Mouse (Mus musculus) granulocyte monocyte progenitor cell, adult 5-6 weeks (primary cell): Measurements from ENCODE around the gene Kpna2. TPM values are rescaled to one million over a fixed set of nuclear protein-coding genes. Genes with fewer than 3 reads are reported as not detected.

Experiments
- ATAC-seq: replicated peaks from 2 replicates; pipeline ENCODE4 v1.8.0; 2016; ENCODE audit warnings: mild to moderate bottlenecking, moderate TSS enrichment, inconsistent platforms; ENCODE audit not compliant: poor library complexity, severe bottlenecking
- total RNA-seq, 2 experiments: library from RNA; stranded (forward) in 1 of 2; stranded (reverse) in 1 of 2; fragments of 200-712, 200-1000 nt in 1 of 2; fragments of >200 nt in 1 of 2; fragmentation: Nextera tagmentation in 1 of 2; gene quantifications; 2 replicates each; pipeline ENCODE4 v1.2.3; 2014 to 2017

The Kpna2 gene
- total RNA-seq (2014; fragmentation: Nextera tagmentation) (103 and 134 TPM in 2 replicates), total RNA-seq (2017) (261 and 287 TPM in 2 replicates)

DNA sequence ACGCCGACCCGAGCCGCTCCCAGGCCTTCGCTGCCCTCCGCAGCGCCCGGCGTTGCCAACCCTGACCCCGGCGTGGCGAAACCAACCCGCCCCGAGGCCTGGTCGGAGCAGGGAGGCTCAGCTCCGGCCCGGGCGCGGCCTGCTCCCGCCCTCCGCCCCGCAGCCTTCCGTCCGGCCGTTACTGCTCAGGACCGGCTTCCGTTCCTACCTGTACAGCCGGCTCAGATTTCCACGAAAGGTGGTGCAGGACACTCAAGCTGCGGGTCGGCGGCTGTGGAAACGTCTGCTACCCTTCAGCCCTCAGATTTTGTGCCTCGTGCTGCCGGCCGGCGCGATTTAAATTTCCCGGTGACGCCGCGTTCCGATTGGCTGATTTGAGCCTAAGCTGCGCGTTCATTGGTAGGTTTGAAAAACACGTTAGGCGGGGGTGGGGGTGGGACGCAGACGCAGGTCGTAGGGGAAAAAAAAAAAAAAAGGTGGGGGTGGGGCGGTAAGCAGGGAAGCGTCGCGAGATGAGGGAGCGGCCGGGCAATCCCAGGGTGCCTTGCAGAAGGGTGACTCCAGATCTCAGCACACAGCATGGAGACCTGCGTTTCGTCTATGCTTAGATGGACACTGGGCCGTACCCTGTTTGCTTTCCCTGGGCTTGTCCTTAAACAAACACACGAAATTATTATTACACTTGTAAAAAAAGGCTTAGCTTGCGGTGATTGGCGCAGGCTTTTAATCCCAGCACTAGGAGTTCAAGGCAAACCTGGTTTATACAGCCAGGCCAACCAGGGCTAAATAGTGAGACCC, at the start of gene Kpna2:
Kpna2 (minus strand) TSS at position 391 of the 798 bp plus-strand sequence.
- ATAC-seq, result peak; percentile 93

GRCm38 (mm10) chr11:107046766-107047620, 47.7 kb upstream of the Kpna2 start:
- ATAC-seq, result no peak

DNA sequence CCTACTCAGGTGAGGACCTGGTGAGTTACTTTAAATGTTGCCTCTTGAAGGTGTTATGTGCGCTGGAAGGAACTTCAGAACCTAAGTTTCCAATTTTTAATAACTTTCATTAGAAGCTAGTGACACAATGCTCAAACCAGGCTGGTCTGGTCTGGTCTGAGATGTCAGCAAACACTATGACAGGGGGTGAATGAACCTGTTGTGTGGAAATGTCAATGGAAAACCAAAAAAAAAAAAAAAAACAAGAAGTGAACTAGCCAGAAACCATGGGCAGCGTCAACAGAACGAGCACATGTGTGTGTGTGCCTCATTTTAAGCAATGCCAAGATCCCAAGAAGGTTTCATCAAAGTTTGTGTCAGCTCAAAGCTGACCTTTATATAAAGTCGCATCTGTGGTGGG, 46.2 kb upstream of the Kpna2 start:
- no peak for ATAC-seq

- peak; percentile 96 for ATAC-seq
These were observed 45.0 kb upstream of the Kpna2 start for GRCm38 (mm10) chr11:107044321-107044720.

DNA sequence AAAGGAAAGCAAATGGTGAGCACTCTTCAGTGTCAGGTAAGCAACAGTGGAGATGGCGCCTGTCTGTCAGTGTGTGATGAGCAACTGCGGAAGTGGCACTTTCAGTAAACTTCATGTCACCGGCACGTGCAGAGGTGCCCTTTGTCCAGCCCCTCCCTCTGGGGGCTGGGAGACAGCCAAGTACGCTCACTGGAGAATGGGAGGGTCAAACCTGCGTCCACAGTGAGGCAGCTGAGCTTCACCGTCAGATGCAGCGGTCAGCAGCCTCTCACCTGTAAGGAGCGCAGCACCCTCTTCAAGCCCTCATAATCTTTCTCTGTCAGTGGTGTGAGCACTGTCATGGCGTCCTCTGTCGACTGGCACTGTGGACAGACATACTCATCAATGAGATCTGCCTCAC, 44.0 kb upstream of the Kpna2 start:
- no peak for ATAC-seq

DNA sequence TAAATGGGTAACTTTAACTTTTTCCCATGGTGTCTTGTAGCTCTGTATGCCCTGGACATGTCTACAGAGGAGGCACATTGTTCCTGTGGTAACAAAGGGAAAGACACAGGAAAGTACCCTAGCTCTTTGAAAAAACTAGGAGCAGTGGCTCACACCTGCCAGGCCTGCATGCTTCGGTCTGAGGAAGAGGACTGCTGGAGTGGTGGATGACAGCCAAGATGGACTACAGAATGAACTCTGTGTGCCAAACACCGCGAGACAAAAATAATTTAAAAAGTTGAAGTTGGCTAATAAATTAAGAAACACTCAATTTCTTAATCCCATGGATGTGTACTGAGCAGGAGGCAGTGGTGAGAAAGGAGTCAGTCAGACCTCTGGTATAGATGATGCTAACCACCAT, 42.1 kb upstream of the Kpna2 start:
- ATAC-seq, result no peak

DNA sequence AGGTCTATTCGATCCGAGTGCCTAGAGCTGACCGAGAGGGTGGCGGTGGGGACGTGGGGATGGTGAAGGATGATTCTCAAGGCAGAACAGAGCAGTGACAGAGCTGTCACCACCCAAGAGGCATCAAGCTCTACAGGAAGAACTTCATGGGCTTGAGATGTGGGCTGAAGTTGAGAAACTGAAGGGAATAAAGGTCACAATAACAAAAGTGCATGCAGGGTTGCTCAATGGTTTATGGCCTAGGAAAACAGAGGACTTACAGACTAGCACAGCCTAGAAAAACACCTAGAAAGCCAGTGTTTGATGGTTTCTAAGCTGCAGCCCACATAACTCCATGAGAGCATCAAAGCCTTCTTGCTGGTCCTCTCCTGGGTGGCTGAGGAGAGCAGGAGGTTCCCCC, 40.1 kb upstream of the Kpna2 start:
- ATAC-seq, result no peak

DNA sequence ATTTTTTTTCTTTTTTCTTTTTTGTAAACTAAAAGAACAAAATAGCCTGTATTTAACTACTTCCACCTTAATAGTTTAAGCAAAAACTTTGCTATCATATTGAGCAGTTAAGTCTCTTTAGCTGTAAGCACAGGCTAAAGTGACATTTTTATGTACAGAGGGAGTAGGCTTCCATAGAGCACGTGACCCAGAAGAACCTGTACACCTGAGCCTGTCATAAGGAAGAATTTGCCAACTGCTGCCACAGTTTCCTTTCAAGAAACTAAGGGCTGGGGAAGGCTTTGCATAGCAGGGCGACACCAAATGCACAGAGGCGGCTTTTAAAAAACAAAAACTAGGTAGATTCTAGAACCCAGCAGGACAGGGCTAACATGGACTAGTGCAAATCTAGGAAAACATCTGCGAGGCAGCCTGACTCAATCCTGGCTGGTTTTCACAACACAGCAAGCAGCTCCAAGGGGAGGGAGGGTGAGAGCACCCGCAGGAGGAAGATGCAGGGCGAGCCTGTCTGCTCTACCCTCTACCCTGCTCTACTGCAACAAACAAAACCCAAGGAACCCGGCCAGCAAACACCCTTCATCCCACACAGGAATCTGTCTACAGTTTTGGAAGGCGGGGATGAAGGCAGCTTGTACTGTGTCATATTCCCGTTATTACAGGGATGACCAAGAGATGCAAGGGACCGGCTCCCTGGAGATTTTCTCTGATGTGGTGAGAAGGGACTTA, 34.9 kb upstream of the Kpna2 start:
- ATAC-seq, result no peak

DNA sequence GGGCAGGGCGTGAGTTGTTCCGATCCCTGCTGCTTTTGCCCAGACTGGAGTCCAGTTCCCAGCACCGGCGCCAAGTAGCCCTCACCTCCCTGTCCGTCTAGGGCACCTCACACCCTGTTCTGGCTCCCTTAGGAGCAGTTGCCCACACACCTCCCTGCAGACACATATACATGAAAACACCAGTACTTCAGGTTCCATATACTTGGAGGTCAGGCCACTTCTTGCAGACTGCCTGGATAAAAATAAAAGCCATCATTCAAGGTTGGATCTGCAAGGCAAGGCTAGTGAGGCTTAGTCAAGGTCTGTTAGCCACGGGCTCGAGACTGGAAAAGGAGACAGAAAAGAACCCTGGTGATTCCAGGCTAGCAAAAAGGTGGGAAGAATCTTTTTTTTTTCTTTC, 32.3 kb upstream of the Kpna2 start:
- no peak for ATAC-seq

DNA sequence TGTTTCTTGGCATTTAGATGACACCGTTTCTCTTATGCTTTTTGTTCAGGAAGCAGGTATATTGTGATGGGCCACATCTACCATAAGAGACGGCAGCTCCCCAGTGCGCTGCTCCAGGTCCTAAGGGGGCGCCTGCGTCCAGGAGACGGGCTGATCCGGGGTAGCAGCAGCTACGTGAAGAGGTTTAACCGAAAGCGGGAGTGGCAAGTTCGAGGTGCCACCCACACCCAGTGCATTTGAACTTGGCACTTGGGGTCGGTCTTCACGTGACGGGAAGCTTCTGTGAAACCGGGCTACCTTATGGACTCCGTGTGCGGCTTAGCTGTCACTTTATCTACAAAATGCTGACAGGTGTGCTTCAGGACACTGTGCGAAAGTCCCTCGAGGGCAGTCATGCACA, 30.2 kb upstream of the Kpna2 start:
- no peak for ATAC-seq

- no peak for ATAC-seq
These were observed 29.4 kb upstream of the Kpna2 start for GRCm38 (mm10) chr11:107028754-107029153.

DNA sequence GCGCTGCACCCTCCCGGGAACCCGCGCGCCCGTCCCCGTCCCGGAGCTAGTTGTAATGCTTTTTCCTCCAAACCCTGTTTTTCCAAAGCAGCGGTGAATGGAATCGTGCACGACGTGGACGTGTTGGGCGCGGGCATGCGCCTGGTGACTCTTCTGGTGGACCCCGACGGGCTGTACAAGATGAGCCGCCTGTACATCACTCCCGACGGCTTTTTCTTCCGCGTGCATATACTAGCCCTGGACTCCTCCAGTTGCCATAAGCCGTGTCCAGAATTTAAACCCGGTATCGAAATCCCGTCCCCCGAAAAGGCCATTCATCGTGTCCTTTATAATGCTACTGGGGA, 28.9 kb upstream of the Kpna2 start:
- no peak for ATAC-seq

DNA sequence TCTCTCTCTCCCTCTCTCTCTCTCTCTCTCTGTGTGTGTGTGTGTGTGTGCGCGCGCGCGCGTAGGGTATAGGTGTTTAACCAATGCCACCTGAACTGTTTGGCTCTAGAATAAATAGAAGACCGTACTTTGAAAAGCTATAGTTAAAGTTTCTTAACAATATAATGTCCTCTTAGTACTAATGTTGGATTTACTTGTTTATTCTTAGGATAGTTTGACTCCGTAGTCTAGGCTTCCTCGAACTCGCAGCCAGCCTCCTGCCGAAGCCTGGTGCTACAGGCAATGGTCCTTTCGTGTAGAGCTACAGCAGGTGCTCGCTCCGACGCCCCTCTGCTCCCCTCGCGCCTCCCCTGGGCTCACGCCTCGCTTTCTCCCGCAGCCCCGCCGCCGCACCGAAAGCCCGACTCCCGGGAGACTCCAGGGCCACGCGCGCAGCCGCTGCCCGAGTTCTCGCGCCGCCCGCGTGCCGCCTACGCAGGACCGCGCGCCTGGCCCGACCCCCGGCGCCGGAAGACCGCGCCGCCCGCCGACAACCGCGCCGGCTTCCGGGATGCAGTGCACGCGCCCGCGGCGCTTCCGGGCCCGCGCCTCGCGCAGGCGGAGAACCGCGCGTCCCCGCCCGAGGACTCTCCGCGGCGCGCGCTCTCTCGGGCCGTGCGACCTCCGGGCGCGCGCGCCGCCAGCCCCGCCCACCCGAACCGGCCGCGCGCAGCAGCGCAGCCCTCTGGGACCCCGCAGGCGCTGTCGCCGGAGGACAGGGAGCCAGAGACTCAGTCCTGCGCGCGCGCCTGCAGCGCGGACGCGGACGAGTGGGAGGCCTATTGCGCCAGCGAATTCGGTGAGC, 28.3 kb upstream of the Kpna2 start:
- ATAC-seq, result peak; percentile 65

- ATAC-seq, result no peak
These were observed 27.5 kb upstream of the Kpna2 start for GRCm38 (mm10) chr11:107026554-107027430.

GRCm38 (mm10) chr11:107025411-107026321, 26.3 kb upstream of the Kpna2 start, which contains the start of gene 1810010H24Rik:
TSS of gene 1810010H24Rik (plus strand) at chr11:107025681.
- peak; percentile 56 for ATAC-seq

DNA sequence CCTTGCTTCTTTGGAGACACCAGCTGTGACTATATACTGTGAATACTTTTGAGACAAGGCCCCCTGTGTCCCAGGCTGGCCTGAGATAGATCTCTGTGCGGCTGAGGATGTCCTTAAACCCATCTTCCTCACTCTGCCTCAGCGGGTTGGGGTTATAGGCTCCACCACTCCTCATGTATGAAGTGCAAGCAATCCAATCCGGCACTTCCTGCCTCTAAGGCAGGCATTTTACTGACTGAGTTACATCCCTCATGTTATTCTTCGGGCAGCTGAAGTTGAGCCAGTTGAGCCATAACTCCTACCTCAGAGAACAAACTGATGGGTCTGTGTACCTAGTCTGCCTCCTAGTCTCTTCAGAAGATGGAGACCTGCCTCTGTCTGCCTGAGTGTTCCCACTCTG, 25.1 kb upstream of the Kpna2 start:
- no peak for ATAC-seq

GRCm38 (mm10) chr11:107022050-107022683, 22.8 kb upstream of the Kpna2 start:
- no peak for ATAC-seq
